Mouse (Mus musculus) myocyte (in vitro differentiated cells): ENCODE data around the gene Zfp142.

Experiments used
- CEBPB ChIP-seq: IDR thresholded peaks from 2 replicates; pipeline ENCODE4 v1.6.1; 2011; ENCODE audit warnings: mild to moderate bottlenecking, moderate library complexity; ENCODE audit not compliant: poor library complexity, insufficient read depth, severe bottlenecking
- MYOG ChIP-seq, 3 experiments: IDR thresholded peaks; one replicate each; pipeline ENCODE4 v1.6.1; 2011; ENCODE audit warnings: control low read depth in 2 of 3, low read depth in 2 of 3, mild to moderate bottlenecking in 2 of 3; ENCODE audit not compliant: insufficient read length in 2 of 3, control insufficient read depth in 1 of 3, insufficient read depth in 1 of 3
- SRF ChIP-seq: IDR thresholded peaks from one replicate; pipeline ENCODE4 v1.6.1; 2011; ENCODE audit warnings: low read depth; ENCODE audit not compliant: control insufficient read depth, insufficient read length
- TCF12 ChIP-seq: IDR thresholded peaks from one replicate; pipeline ENCODE4 v1.6.1; 2011; ENCODE audit warnings: mild to moderate bottlenecking, control low read depth; ENCODE audit not compliant: poor library complexity, insufficient read depth, severe bottlenecking
- TCF3 ChIP-seq: IDR thresholded peaks from one replicate; pipeline ENCODE4 v1.6.1; 2011; ENCODE audit warnings: low read depth, control low read depth; ENCODE audit not compliant: insufficient read length
- USF1 ChIP-seq: IDR thresholded peaks from one replicate; pipeline ENCODE4 v1.6.1; 2011; ENCODE audit warnings: low read depth, mild to moderate bottlenecking, control low read depth, moderate library complexity

DNA sequence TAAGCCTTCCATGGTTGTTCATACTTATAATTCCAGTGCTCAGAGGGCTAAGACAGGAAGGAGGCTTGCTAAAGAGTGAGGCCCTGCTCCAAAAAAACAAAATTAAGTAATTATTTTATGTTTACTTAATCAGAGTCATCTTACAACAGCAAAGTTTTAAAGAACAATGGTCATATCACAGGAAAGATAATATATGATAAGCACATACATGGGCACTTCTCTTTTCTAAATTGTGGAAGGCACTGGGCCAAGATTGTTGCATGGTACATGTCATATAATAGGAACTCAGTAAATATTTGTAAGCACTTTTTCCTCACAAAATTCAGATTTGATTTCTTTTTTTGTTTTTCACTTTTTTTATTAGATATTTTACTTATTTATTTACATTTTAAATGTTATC is 68.2 kb downstream of the Zfp142 start:
- TF ChIP-seq SRF (no peak), CEBPB (no peak), USF1 (no peak), MYOG (IDR thresholded peaks at IDR 0.05; ENCODE audit: control insufficient read depth in 1 of 3, insufficient read depth in 1 of 3, insufficient read length in 2 of 3, low read depth in 2 of 3) (no peak), TCF3 (no peak), TCF12 (no peak)
